Mouse (Mus musculus) stomach, embryonic 16.5 days (tissue): ENCODE measurements at regions not wholly inside any gene's neighbourhood (a gene's known extent, or its start where the extent isn't known, plus 50 kb on each side); places are given as distances from the start of the nearest gene placed in this dataset.

Experiments used
- ATAC-seq: fragments of 200-750 bp; cut with Nextera tagmentation; 2 replicates; pipeline ENCODE4 v1.8.0; 2017; ENCODE audit warnings: moderate number of reproducible peaks, moderate TSS enrichment; ENCODE audit not compliant: insufficient read depth, low FRiP score
- H3K27ac ChIP-seq: fragments of 300-500 bp; sonication (generic); 2 replicates; pipeline ENCODE4 v1.5.1; 2014; ENCODE audit warnings: low read length
- H3K27me3 ChIP-seq: fragments of 300-500 bp; sonication (generic); 2 replicates; pipeline ENCODE4 v1.6.1; 2014; ENCODE audit warnings: low read length, control low read depth, mixed read lengths; ENCODE audit not compliant: control insufficient read depth, insufficient read depth
- H3K36me3 ChIP-seq: fragments of 300-500 bp; sonication (generic); 2 replicates; pipeline ENCODE4 v1.6.1; 2014; ENCODE audit warnings: low read length; ENCODE audit not compliant: control insufficient read depth, insufficient read depth
- H3K4me1 ChIP-seq: fragments of 300-500 bp; sonication (generic); 2 replicates; pipeline ENCODE4 v1.6.1; 2014; ENCODE audit warnings: low read length, control low read depth, mixed read lengths; ENCODE audit not compliant: control insufficient read depth, insufficient read depth
- H3K4me2 ChIP-seq: fragments of 300-500 bp; sonication (generic); 2 replicates; pipeline ENCODE4 v1.6.1; 2014; ENCODE audit warnings: low read depth, low read length, mixed read lengths
- H3K4me3 ChIP-seq: fragments of 300-500 bp; sonication (generic); replicated peaks from 2 replicates; pipeline ENCODE4 v1.5.1; 2014; ENCODE audit warnings: mild to moderate bottlenecking, low read length
- H3K9ac ChIP-seq: fragments of 300-500 bp; sonication (generic); 2 replicates; pipeline ENCODE4 v1.6.1; 2014; ENCODE audit warnings: low read length
- H3K9me3 ChIP-seq: fragments of 300-500 bp; sonication (generic); replicated peaks from 2 replicates; pipeline ENCODE4 v1.6.1; 2016; ENCODE audit warnings: low read length, control low read depth; ENCODE audit not compliant: control insufficient read depth
- WGBS: fragments of 180-500 bp; shearing (Covaris S2); extraction: QIAGEN DNeasy Blood & Tissue Kit; methylation state at CpG from one replicate; pipeline ENCODE4 v1.1.7; 2014; 5-methylcytosine and 5-hydroxymethylcytosine counted together

GRCm38 (mm10) chr2:45601332-45601900, 484.2 kb upstream of the Zeb2 start:
- 0 out of 2 replicates have a peak, but pooled peaks cover 2% of the 10 kb centered on the region for H3K4me1 ChIP-seq
- H3K36me3 ChIP-seq, result no peaks in the 10 kb centered on the region
- 43% methylated on average over 6 of the region's 6 CpGs for WGBS
- no peak overlapping the region for H3K9ac ChIP-seq
- no peaks in the 10 kb centered on the region for H3K27me3 ChIP-seq
- H3K27ac ChIP-seq, result no peak overlapping the region
- H3K4me3 ChIP-seq, result no peak overlapping the region
- no peak overlapping the region for H3K4me2 ChIP-seq
- H3K9me3 ChIP-seq, result no peaks in the 10 kb centered on the region
- ATAC-seq, result no peak

- Histone ChIP-seq H3K4me1 (no peaks in the 10 kb centered on the region), H3K27me3 (no peaks in the 10 kb centered on the region), H3K27ac (no peak overlapping the region), H3K9ac (no peak overlapping the region), H3K9me3 (no peaks in the 10 kb centered on the region), H3K36me3 (no peaks in the 10 kb centered on the region), H3K4me2 (no peak overlapping the region), H3K4me3 (no peak overlapping the region)
- ATAC-seq, result no peak
- 76% methylated on average over 4 of the region's 4 CpGs for WGBS
Measured at GRCm38 (mm10) chr2:45593765-45594164, 476.6 kb upstream of the Zeb2 start.

DNA sequence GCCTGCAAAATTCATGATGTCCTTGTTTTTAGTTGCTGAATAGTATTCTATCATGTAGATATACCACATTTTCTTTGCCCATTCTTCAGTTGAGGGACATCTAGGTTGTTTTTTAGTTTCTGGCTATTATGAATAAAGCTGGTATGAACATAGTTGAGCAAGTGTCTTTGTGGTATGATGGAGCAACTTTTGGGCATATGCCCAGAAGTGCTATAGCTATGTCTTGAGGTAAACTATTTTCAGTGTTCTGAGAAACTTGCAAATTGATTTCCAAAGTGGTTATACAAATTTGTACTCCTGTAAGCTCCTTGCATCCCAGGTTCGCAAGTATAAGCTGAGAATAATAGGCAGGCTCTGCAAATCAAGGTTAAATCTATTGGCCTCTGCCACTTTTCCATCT, 473.8 kb upstream of the Zeb2 start:
- Histone ChIP-seq H3K4me3 (no peak overlapping the region), H3K4me2 (no peak overlapping the region), H3K27ac (no peak overlapping the region), H3K27me3 (no peaks in the 10 kb centered on the region), H3K9ac (no peak overlapping the region), H3K4me1 (no peaks in the 10 kb centered on the region), H3K9me3 (no peaks in the 10 kb centered on the region), H3K36me3 (no peaks in the 10 kb centered on the region)
- 80% methylated on average over 1 of the region's 1 CpGs for WGBS
- no peak for ATAC-seq

DNA sequence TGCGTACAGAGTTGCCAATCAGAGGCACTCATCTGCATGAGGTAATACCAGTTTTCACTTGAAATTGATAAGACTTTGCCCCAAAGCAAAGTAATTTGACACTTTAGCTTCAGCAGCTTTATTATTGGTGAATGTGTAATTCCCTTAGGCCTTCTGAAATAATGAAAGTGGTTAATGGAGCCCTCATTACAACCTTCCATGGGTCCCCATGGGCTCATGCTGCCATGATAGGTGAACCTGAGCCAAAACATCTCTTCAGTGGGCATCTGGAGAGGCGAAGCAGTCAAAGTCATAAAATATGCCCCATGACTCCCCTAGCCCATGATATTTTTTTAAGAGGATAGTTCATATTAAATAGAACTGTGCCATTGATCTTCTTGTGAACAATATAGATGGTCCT, 471.1 kb upstream of the Zeb2 start:
- H3K4me1 ChIP-seq, result no peaks in the 10 kb centered on the region
- H3K9me3 ChIP-seq, result no peaks in the 10 kb centered on the region
- no peaks in the 10 kb centered on the region for H3K27me3 ChIP-seq
- H3K36me3 ChIP-seq, result no peaks in the 10 kb centered on the region
- WGBS, result 91% methylated on average over 2 of the region's 2 CpGs
- no peak overlapping the region for H3K4me2 ChIP-seq
- ATAC-seq, result no peak
- H3K4me3 ChIP-seq, result no peak overlapping the region
- no peak overlapping the region for H3K27ac ChIP-seq
- no peak overlapping the region for H3K9ac ChIP-seq

GRCm38 (mm10) chr2:45586588-45587200, 469.5 kb upstream of the Zeb2 start:
- no peak overlapping the region for H3K4me3 ChIP-seq
- ATAC-seq, result no peak
- H3K4me2 ChIP-seq, result no peak overlapping the region
- H3K9me3 ChIP-seq, result no peaks in the 10 kb centered on the region
- no peak overlapping the region for H3K9ac ChIP-seq
- H3K36me3 ChIP-seq, result no peaks in the 10 kb centered on the region
- H3K27ac ChIP-seq, result no peak overlapping the region
- no peaks in the 10 kb centered on the region for H3K27me3 ChIP-seq
- WGBS, result 34% methylated on average over 1 of the region's 1 CpGs
- no peaks in the 10 kb centered on the region for H3K4me1 ChIP-seq

DNA sequence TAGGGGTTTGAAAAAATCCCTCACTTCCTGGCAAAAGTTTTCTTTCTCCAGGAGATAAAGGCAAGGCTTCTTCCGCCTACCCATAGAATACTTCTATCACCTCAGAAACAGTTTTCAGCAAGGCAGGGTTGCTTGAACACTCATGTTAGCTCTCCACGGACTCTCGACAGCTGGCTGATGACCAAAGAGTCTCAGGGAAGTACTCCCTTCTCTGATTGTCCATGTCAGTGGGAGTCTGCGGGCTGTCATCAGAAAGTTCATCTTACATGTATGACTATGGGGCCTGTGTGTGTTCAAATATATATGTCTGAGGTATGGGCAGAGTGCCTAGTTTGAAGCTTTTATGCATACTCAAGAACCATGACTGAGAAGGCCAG, 464.3 kb upstream of the Zeb2 start:
- Histone ChIP-seq H3K27ac (no peak overlapping the region; the same call in 1 of the 2 replicates), H3K4me2 (no peak overlapping the region), H3K4me1 (0 out of 2 replicates have a peak, but pooled peaks cover 4% of the 10 kb centered on the region), H3K36me3 (no peaks in the 10 kb centered on the region), H3K4me3 (no peak overlapping the region), H3K9me3 (no peaks in the 10 kb centered on the region), H3K27me3 (no peaks in the 10 kb centered on the region), H3K9ac (no peak overlapping the region)
- 81% methylated on average over 4 of the region's 4 CpGs for WGBS
- ATAC-seq, result no peak

DNA sequence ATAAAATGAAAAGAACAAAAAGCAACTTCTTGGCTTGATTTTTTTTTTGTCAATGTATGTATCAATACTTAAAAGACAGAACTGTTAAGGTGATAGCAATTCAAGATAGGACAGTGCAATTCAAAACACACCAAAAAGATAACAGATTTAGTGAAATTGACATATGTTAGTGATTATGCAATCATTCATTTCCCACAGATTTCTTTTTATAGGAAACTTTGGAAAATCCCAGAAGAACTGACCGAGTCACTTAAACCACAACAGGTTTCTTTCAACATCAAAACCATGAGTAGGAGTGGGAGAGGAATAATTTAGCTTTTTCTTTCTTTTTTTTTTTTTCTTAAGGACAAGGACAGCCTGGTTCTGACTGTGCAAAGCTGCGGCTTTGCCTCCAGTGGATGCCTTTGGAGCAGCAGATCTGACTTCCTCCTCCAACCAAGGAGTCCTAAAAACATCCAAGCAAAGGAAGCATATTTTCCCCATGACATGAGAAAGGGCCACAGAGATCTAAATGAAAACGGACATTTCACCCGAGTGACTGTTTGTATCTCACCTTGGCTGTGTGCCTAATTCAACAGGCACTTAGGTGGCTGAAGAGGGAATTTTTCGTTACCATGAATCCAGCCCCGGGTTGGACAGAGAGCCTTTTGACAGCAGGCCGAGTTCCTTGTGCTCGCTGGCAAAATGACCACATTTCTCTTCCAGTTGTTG, 463.8 kb upstream of the Zeb2 start:
- Histone ChIP-seq H3K9me3 (no peaks in the 10 kb centered on the region), H3K27me3 (no peaks in the 10 kb centered on the region), H3K9ac (no peak overlapping the region), H3K4me1 (0 out of 2 replicates have a peak, but pooled peaks cover 4% of the 10 kb centered on the region), H3K27ac (no peak overlapping the region; the same call in 1 of the 2 replicates), H3K4me2 (no peak overlapping the region), H3K4me3 (no peak overlapping the region), H3K36me3 (no peaks in the 10 kb centered on the region)
- ATAC-seq, result no peak
- WGBS, result 48% methylated on average over 8 of the region's 8 CpGs

- H3K9me3 ChIP-seq, result no peaks in the 10 kb centered on the region
- no peaks in the 10 kb centered on the region for H3K27me3 ChIP-seq
- H3K27ac ChIP-seq, result no peak overlapping the region
- H3K36me3 ChIP-seq, result no peaks in the 10 kb centered on the region
- H3K4me2 ChIP-seq, result no peak overlapping the region
- WGBS, result 85% methylated on average over 3 of the region's 3 CpGs
- ATAC-seq, result no peak
- no peaks in the 10 kb centered on the region for H3K4me1 ChIP-seq
- H3K4me3 ChIP-seq, result no peak overlapping the region
- no peak overlapping the region for H3K9ac ChIP-seq
Measured at GRCm38 (mm10) chr2:45572906-45573305, 455.7 kb upstream of the Zeb2 start.

DNA sequence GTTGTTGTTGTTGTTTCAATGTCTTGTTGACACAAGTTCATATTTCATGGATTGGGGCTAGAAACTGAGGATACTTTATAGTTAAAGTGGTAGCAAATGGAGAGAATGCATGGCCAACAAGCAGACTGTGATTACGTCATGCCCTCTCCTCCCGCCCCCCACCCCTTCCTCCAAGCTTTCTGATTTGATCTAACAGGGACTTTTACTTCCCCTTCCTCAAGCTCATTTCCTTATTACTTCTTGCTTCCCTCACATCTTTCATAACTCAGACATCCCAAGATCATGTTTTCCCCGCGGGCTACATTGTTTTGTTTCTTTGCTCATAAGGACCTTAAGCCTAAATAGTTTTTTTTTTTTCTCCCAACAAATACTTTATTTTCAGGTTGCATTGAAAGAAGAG, 437.5 kb upstream of the Zeb2 start:
- ATAC-seq, result no peak
- WGBS, result 88% methylated on average over 4 of the region's 4 CpGs
- H3K9me3 ChIP-seq, result no peaks in the 10 kb centered on the region
- no peak overlapping the region for H3K27ac ChIP-seq
- H3K4me3 ChIP-seq, result no peak overlapping the region
- no peak overlapping the region for H3K9ac ChIP-seq
- H3K4me2 ChIP-seq, result no peak overlapping the region
- no peaks in the 10 kb centered on the region for H3K36me3 ChIP-seq
- H3K27me3 ChIP-seq, result no peaks in the 10 kb centered on the region
- no peaks in the 10 kb centered on the region for H3K4me1 ChIP-seq
